Mouse (Mus musculus) adrenal gland, postnatal 25 days (tissue): ENCODE data around the gene Akr7a5. TPM values are rescaled to one million over a fixed set of nuclear protein-coding genes. Genes with fewer than 3 reads are reported as not detected.

Source experiments
- DNase-seq: peaks from one replicate; pipeline ENCODE4 v3.0.0; 2021; ENCODE audit warnings: mixed read lengths
- long read RNA-seq: library from polyadenylated mRNA; stranded (forward); transcript quantifications from one replicate; pipeline ENCODE4 v2.0.0, GENCODE M21; 2021
- total RNA-seq: library from RNA; stranded (reverse); gene quantifications from 2 replicates; pipeline ENCODE4 v1.2.3, GENCODE M21; 2021

The Akr7a5 gene
- total RNA-seq: 61.5 and 69.4 TPM in 2 replicates
- long read RNA-seq, transcript Akr7a5-201 (7 exons, 1,288 nt): major isoform, 155 of 166 reads
- long read RNA-seq, partial matches to known transcripts: 8 of 166 reads
- long read RNA-seq, other reads (novel, unspliced or antisense): 3 of 166 reads

GRCm38 (mm10) chr4:139310171-139310898 lies at the start of gene Akr7a5, which contains the start of gene Pqlc2:
TSS of gene Akr7a5 (plus strand) at chr4:139310744.
TSS of gene Pqlc2 (minus strand) at chr4:139310708.
- DNase-seq: peak; percentile 99

GRCm38 (mm10) chr4:139262981-139263380 lies 47.6 kb upstream of the Akr7a5 start:
- DNase-seq: no peak

- no peak for DNase-seq
These were observed 44.6 kb upstream of the Akr7a5 start for GRCm38 (mm10) chr4:139265783-139266499.

- no peak for DNase-seq
These were observed 44.1 kb upstream of the Akr7a5 start for GRCm38 (mm10) chr4:139266500-139266865.

- no peak for DNase-seq
These were observed 43.2 kb upstream of the Akr7a5 start for GRCm38 (mm10) chr4:139267335-139267734.

GRCm38 (mm10) chr4:139268242-139268641 lies 42.3 kb upstream of the Akr7a5 start:
- no peak for DNase-seq

GRCm38 (mm10) chr4:139270168-139270567 lies 40.4 kb upstream of the Akr7a5 start:
- DNase-seq: no peak

- DNase-seq: no peak
These were observed 39.0 kb upstream of the Akr7a5 start for GRCm38 (mm10) chr4:139271562-139271961.

- no peak for DNase-seq
These were observed 37.4 kb upstream of the Akr7a5 start for GRCm38 (mm10) chr4:139272951-139273680.

GRCm38 (mm10) chr4:139274573-139274972 lies 36.0 kb upstream of the Akr7a5 start:
- DNase-seq: no peak

- DNase-seq: no peak
These were observed 34.1 kb upstream of the Akr7a5 start for GRCm38 (mm10) chr4:139276411-139276810.

- no peak for DNase-seq
These were observed 30.0 kb upstream of the Akr7a5 start for GRCm38 (mm10) chr4:139280530-139280929.

GRCm38 (mm10) chr4:139281791-139282345 lies 28.7 kb upstream of the Akr7a5 start:
- DNase-seq: no peak

- DNase-seq: peak; percentile 65
These were observed 27.6 kb upstream of the Akr7a5 start for GRCm38 (mm10) chr4:139282955-139283417.

GRCm38 (mm10) chr4:139284877-139285276 lies 25.7 kb upstream of the Akr7a5 start:
- no peak for DNase-seq

GRCm38 (mm10) chr4:139286234-139286633 lies 24.3 kb upstream of the Akr7a5 start:
- no peak for DNase-seq

GRCm38 (mm10) chr4:139287122-139287863 lies 23.3 kb upstream of the Akr7a5 start:
- peak; percentile 86 for DNase-seq

- peak; percentile 55 for DNase-seq
These were observed 21.5 kb upstream of the Akr7a5 start for GRCm38 (mm10) chr4:139289017-139289416.

- no peak for DNase-seq
These were observed 19.4 kb upstream of the Akr7a5 start for GRCm38 (mm10) chr4:139291099-139291498.

GRCm38 (mm10) chr4:139292038-139292437 lies 18.5 kb upstream of the Akr7a5 start:
- no peak for DNase-seq

GRCm38 (mm10) chr4:139297566-139297965 lies 13.0 kb upstream of the Akr7a5 start:
- DNase-seq: peak; percentile 66
